Mouse (Mus musculus) cerebellum, postnatal 25 days (tissue): ENCODE measurements around the gene 2300002M23Rik.
A peak's percentile ranks its signal among the peaks of the same experiment; 100 is the strongest.

Experiments used
- DNase-seq, 2 experiments: peaks; one replicate each; pipeline ENCODE4 v3.0.0; 2021; ENCODE audit warnings: mixed read lengths in 2 of 2

The 2300002M23Rik gene

DNA sequence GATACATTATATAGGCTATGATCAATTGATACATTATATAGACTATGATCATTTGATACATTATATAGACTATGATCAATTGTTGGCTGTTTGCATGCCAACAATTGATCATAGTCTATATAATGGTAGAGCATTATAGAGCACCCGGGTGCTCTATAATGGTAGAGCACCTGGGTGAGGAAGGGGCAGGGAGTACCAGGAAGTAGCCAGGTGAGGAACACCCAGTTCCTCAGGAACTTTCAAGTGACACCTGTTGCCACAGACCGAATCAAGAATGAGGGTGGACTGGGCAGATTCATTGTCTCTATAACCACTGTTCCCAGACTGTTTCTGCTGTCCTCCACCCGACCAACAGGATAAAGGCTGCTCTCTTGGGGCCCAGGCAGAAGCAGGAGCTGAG lies at the start of gene 2300002M23Rik:
2300002M23Rik (plus strand) TSS at position 301 of the 400 bp plus-strand sequence.
- no peak for DNase-seq

DNA sequence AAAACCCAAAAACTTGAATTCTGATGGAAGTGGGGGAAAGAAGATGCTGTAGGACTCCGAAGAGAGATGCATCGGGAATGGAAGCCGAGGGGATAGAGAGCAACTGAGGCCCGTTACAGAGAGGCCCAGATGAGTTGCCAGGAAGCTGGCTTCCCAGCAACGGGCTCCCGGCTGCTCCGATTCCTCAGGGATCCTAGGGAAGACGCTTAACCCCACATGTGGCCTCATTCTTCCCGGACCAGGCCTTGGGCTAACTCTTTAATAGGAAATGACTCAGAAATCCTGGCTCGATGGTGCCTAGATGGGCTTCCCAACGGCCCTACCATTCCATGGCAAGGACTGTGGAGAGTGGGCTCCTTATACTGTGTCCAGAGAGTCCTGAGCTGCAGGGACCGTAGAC lies 49.7 kb upstream of the 2300002M23Rik start:
- no peak for DNase-seq

DNA sequence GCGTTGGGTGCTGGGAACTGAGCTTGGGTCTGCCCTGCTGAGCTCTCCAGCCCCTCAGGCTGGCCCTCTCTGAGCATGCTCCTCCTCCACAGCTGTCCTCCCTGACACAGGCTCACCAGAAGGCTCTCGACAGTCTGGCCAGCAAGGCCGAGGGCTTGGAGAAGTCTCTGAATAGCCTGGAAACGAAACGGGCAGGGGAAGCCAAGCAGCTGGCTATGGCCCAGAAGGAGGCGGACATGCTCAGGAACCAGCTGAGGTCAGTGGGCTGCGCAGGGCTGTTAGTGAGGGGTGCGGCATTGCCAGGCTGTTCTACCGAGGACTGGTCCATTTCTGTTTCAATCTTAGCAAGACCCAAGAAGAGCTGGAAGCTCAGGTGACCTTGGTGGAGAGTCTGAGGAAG lies 42.9 kb upstream of the 2300002M23Rik start:
- DNase-seq, result no peak

DNA sequence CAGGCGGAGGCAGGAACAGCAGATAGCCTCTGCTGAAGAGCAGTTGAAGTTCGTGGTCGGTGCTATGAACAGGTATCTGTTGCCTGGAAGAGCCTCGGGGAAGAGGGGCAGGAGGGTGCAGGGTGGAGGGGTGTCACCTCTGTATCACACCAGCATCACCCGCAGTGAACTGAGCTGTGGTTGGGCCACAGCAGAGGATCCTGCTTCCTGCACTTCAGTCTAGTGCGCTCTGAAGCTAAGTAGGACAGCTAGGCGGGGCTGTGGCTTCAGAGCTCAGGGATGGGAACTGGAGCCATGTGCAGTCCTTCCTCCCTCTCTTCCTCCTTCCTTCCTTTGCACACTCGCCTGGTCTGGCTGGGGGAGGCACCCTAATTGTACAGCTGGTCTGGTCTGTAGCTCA lies 40.6 kb upstream of the 2300002M23Rik start:
- no peak for DNase-seq

DNA sequence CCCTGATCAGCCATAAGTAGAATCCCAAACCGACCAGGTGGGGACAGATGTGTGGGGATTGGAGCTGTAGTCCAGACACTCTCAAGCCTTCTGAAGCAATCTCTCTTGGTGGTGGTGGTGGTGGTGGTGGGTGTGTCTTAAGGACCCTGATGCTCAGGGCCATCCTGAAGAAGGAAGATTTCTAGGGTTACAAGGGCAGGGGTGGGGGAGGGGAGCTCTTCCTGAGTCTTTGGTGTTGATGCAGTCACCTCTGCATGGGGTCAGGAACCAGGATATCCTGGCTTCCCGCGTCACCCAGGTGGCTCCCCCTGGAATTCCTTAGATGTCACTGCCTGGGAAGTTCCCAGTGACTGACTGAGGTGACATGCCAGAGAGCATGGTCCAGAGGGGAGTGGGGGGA lies 34.9 kb upstream of the 2300002M23Rik start:
- DNase-seq, result no peak

DNA sequence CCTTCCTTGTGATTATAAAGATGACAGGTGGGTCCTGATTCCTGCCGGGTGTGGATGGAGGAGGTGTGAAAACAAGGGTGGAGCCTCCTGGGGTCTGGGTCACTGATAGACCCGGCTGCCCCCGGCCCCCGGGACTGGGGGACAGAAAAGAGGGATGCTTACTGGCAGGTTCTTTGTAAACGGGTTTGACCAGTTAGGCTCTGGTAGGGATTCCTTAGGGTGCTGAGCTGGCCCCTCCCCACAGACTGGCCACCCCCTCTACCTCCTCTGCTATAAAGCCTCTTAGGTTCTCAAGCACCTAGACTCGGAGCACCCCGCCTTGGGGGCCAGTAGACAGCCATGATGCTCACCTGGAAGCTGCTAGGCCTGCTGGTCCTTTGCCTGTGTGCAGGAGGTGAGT lies 34.3 kb upstream of the 2300002M23Rik start, which contains the start of gene Psors1c2:
Psors1c2 (plus strand) TSS at position 301 of the 400 bp plus-strand sequence.
- DNase-seq, result no peak

DNA sequence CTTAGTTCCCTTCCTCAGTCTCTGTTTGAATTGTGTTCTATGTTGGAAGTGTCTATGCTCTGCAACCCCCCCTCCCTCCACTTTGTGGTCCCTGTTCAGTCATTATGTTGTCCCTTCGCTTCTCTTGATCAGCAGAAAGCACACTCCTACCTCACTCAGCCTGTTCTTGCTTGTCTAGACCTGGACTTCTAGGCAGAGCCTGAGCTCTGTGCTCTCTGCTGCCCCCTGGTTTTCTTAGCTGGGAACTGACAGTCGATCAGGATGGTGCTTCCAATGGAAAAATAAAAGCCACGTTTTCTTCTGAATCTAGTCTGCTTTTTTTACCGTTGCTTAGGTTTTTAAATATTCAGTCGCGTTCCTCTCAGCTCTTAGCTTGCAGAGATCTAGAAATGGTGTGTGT lies 32.9 kb upstream of the 2300002M23Rik start:
- DNase-seq, result peak; percentile 84 to 89

DNA sequence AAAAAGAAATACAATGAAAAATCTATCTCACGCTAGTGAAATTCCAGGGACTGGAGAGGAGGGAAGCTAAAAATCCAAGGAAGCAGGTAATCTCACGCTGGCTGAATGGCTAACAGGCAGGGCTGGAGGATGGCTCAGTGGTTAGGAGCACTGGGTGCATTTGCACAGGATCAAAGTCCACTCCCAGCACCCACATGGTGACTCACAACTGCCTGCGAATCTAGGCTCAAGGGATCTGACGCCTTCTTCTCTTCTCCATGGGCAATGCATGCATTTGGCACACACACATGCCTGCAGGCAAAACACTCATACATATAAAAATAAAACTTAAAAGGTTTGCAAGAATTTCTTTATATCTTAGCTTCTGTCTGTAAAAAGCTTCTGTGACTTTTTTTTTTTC lies 29.8 kb upstream of the 2300002M23Rik start:
- no peak for DNase-seq

DNA sequence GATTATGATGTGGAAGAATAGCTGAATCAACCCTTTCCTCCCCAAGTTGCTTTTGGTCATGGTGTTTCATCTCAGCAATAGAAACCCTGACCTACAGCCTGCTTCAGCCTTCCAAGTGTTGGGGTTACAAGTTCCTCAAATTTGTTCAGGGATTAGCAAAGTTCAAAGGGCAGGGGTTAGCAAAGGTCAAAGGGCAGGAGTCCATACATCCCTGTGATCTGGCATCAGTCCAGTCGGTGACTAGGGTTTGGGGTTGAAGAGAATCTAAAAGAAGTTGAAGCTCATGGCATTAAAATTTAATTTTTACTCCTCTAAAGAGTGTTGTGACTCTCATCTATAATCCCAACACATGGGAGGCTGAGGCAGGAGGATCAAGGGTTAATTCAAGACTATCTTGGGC lies 28.8 kb upstream of the 2300002M23Rik start:
- no peak for DNase-seq

DNA sequence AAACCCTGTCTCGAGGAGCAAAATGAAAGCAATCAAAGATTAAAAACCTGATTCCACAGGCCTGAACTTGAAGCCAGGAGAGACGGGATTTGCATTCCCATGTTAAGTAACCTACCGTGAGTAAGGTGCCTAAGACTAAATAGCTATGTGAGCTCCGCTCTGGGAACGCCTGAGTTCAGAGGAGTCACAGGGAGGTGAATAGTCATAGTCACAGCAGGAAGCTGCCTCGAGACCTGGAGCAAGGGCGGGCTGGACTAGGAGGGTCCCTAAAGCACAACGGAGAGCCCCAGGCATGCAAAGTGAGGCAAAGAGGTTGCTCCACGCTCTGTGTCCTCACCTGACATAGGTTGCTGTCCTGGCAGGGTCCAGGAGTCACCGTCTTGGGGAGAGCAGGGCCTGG lies 27.7 kb upstream of the 2300002M23Rik start:
- DNase-seq, result no peak

DNA sequence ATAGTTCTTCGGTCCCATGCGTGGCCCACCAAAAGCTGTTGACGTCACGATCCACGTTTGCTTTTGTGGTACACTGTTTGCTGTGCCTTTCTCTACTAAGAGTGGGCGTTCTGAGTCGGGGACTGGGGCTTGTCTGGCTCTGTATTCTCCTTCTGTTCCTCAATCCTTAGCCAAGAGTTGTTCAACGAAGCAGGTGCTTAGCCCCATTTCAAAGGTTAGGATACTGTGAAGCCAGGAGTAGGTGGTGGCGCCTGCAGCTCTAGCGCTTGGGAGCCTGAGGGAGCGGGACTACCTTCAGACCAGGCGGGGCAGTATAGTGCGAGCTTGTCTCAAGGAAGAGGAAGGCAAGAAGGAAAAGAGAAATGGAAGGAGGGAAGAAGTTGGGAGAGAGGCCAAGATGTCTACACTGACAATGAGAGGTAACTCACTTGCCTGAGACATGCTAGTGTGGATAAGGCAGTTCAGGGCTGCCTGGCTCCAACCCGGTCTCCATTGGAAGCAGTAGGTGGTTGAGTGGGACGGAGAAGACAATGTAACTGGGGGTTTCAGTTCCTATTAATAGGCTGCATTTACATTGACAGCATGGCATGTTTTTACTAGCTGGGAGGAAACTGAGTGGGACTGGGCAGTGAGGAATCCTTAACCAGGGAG lies 24.4 kb upstream of the 2300002M23Rik start:
- DNase-seq, result no peak

DNA sequence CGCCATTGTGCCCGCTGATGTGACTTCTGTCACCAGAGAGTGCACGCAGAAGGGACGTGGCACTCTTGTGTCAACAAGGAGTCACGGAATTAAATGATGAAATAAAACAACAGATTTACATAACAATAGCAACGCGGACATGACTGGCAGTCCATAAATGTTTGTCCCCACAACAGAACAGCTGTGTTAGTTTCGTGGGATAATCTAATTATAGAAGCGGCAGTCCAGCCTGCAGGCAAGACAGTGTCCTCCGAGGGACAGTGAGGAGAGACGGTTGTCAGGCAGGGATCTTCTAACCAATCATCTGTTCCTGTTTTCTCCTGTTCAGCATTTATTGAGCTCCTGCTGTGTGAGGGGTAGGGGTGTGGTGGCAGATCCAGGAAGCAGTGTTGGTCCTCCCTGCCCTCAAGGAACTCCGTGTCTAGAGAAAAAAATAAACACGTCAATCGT lies 23.8 kb upstream of the 2300002M23Rik start:
- DNase-seq, result no peak

DNA sequence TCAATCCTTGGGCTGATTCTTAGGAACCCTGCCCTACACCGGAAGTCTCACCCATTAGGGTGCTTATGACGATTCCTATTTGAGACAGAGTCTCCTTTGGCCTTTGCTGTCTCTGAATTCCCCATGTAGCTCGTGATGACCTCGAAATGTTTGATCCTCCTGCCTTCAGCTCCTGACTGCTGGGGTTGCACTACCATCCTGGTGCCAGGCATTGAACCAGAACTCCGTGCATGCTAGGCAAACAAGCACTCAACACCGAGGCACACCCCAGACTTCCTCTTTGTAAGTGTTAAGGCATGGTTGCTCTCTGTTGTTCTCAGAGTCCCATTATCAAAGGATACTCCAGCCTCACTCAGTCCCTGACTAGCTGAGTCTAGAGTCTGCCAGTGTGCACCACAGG lies 23.2 kb upstream of the 2300002M23Rik start:
- DNase-seq, result no peak

DNA sequence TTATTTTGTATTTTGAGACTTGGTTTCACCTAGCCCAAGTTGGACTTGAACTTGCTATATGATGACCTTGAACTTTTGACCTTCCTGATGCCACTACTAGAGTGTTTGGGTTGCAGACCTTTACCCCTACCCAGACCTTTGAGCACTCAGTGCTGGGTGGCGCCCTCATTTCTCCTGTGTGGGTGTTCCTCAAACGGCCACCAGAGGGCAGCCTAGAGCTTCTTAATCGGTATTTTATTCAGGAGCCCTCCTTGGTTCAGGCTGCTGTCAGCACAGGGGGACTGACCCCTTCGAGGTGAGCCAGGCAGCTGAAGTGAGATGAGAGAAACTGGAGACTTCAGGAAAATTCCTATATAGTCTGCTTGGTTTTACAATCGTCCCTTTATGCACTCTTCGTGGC lies 22.6 kb upstream of the 2300002M23Rik start:
- peak; percentile 80 to 81 for DNase-seq

DNA sequence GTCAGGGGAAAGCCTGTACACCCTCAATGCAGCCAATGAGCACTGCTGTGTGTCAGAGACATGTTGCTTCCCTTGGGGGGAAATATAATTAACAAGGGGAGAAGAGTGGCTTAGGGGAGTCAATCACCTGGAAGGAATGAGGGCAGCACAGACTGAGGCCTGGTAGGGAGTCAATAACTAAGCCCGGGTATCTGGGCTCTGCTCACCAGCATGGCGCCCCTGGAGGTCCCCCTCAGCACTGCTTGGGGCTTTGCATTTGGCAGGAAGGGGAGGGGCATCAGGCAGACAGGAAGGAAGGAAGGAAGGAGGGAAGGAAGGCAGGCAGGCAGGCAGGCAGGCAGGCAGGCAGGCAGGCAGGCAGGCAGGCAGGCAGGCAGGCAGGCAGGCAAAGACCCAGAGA lies 19.8 kb upstream of the 2300002M23Rik start:
- DNase-seq, result no peak

DNA sequence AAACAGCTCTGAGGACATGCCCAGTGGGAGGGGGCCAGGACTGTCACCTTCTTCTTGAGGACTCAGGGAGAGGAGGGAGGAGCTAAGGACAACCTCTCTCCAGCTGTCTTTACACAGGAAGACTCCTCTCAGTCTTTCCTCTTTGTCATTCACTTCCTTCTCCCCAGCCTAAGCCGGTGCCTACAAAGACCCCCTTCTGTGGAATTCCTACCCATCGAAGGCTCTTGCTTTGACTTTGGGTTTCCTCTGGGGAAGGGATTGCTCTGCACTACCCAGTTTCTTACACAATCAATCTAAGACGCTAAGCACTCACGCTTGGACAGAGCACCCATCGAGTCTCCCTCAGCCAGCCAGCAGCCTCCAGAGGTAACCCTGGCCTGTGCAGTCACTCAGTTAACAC lies 18.6 kb upstream of the 2300002M23Rik start:
- no peak for DNase-seq

DNA sequence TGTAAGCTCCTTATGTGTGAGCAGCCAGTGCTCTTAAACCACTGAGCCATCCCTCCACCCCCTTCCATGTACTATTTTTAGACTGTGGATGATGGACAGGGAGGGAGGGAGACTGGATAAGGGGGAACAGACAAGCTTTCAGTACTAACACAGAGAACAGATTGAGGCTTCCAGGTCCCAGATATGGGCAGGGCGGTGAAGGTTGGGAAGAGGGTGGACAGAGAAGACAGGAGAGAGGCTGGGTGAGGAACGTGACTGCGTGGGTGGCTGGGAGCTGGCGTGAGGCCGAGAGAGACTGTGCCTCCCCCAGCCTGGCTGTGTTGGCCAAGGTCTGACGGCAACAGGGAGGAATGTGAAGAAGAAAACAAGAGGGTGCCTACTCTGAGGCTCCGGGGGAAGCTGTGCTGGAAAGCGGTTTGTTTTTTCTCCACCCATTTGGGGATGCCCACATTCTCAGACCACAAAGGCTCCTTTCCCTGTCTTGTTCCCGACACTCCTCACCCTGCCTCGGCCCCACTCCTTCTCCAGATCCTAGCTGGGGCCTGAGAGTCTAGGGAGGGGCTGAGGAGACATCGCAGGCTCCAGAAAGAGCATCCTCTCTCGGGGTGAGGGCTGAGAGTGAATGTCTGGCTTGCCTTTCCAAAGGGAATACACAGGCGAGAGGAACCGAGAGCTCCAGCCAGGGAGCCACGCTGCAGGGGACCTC lies 17.7 kb upstream of the 2300002M23Rik start:
- DNase-seq, result peak; percentile 94 to 95

DNA sequence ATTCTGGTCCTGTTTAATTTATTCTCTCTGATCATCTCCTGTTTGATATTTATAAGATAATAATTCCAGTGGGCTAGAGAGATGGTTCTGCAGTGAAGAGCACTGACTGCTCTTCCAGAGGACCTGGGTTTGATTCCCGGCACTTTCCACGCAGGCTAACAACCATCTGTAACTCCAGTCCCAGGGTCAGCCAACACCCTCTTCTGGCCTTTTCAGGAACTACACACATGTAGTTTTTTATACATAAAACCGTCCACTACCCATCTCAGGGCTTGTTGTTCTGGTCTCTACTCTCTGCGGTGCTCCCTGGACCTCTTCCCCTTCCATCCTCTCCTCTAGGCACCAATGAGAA lies 17.1 kb upstream of the 2300002M23Rik start:
- no peak for DNase-seq

DNA sequence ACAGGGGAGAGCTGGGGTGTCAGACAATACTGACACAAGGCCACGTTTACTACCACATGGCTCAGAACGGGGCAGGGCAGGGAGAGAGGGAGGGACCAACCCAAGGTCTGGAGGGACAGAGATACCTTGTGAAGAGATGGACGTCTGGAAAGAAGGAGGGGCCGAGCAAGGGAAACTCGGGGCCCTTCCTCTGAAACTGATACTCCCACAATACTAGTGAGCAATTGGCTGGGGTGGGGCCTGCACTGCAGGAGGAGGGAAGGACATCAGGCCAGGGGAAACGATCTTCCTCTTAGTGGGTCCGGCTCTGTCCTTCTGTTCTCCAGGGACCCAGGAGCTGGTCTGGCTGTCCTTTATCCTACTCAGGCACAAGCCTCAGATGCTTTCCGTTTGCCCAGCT lies 16.4 kb upstream of the 2300002M23Rik start:
- DNase-seq, result no peak

DNA sequence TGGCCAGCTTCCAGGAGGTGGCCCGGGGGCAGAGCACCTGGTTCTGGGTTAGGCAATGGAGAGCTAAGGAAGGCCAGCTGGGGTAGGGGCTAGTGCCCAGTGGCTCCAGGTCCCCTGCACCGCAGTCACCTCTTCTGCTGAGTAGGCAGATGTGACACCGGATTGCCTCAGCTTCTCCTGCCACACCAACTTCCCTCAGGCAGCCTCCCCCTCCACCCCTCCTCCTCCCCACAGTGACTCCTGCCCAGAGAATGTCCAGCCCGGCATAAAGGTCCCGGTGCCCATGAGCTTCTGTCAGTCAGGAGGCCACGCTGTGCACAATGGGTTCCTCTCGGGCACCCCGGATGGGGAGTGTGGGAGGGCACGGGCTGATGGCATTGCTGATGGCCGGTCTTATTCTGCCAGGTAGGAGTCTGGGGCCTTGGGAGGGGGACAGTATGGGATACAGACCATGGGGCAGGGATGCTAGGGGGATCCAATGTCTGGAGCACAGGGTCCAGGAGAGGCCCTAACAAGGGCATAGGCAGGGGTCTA lies 15.3 kb upstream of the 2300002M23Rik start, which contains the start of gene Cdsn:
Cdsn (plus strand) TSS at position 248 of the 534 bp plus-strand sequence.
- DNase-seq, result no peak

DNA sequence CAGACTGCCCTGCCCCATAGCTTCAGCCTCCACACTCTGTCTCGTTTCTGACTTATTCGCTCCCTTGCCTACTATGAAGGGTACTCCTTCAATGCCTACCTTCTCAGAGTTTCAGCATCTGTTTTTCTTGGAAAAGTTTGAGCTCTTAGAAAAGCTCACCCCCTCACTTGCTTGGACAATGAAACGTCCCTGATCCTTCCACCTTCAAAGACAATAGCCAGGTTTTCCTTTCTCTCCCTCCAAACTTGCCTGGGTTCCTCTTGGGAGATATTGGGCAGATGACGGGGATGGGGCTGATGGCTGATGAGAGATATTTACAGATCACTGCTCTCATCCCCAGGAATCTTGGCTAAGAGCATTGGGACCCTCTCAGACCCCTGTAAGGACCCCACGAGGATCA lies 12.9 kb upstream of the 2300002M23Rik start:
- DNase-seq, result no peak

DNA sequence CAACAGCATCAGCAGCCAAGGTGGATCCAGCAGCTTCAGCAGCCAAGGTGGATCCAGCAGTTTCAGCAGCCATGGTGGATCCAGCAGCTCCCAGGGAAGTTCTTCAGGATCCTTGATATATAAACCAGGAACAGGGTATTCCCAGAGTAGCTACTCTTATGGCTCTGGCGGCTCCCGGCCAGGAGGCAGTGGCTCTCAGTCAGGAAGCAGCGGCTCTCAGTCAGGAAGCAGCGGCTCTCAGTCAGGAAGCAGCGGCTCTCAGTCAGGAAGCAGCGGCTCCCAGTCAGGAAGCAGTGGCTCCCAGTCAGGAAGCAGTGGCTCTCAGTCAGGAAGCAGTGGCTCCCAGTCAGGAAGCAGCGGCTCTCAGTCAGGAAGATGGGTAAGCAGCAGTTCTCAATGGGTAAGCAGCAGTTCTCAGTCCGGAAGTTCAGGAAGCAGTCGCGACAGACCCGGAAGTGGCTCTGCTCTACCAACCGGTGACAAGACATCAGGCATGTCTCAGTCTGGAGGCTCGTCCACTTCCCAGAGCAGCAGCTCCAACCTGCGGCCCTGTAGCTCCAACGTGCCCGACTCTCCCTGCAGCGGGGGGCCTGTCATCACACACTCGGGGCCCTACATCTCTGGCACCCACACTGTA lies 12.4 kb upstream of the 2300002M23Rik start:
- DNase-seq, result no peak

DNA sequence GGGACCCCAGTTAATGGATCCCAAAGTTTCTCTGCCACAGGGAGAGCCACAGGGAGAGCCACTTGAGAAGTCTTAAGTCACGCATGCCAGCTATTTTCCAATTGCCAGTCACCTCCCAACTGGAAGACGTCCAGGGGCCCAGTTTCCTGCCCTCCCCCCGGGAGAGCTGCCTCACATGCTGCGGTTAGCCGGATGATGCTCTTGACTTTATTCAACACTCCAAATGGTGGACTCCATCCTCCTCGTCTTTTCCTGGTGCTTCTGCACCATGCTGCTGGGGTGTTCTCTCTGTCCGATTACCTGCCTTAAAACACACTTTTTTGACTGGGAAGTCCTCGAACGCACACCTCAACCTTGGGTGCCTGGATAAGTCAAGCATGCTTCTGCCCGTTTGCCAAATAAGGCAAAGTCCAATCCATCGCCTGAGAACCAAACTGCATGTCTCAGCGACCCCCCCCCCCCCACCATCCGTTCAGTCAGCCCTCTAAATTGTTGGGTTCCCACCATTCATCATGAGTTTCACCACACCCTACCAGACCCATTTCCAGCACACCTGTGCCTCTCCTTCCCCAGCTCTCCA lies 11.0 kb upstream of the 2300002M23Rik start:
- DNase-seq, result no peak
